Mouse (Mus musculus): ENCODE data around the gene Gm38431.
A peak's percentile ranks its signal among the peaks of the same experiment; 100 is the strongest.
"Not testable (repeated sequence)": the region's sequence is repeated elsewhere in the genome, so short reads cannot be mapped to it uniquely, and the experiment has no call there.

Gm38431 gene

DNA sequence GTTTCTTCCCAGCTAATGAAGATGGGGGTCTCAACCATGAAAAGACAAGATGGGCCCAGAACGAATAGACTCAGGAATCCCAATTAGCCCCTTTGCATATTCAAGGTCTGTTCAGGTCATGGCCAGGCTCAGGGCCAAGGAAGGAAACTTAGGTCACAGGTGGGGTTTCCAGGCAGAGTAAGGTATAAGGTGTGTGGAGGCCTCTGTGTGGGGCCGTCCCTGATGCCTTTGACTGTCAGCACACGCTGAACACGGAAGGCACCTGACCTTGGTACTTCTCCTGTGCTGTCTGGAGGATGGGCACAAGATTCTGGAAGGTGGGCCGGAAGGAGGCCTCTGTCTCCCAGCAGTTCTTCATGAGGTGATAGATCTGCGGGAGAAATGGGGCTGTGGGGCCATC, 13.0 kb upstream of the Gm38431 start:
- DNase-seq = no peak

DNA sequence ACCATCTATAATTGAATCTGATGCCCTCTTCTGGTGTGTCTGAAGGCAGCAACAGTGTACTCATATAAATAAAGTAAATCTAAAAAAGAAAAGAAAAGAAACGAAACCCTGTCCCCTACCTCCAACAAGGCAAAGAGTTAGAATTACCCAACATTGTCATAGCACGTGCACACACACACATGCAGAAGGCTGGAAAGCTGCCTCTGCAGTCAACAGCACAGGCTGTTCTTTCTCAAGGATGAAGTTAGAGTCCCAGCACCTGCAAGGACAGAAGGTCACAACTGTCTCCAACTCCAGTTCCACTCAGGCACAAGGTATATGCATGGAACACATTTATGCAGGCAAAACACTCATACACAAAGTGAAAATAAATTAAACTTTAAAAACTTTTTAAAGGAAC, 10.3 kb upstream of the Gm38431 start:
- no peak for DNase-seq

DNA sequence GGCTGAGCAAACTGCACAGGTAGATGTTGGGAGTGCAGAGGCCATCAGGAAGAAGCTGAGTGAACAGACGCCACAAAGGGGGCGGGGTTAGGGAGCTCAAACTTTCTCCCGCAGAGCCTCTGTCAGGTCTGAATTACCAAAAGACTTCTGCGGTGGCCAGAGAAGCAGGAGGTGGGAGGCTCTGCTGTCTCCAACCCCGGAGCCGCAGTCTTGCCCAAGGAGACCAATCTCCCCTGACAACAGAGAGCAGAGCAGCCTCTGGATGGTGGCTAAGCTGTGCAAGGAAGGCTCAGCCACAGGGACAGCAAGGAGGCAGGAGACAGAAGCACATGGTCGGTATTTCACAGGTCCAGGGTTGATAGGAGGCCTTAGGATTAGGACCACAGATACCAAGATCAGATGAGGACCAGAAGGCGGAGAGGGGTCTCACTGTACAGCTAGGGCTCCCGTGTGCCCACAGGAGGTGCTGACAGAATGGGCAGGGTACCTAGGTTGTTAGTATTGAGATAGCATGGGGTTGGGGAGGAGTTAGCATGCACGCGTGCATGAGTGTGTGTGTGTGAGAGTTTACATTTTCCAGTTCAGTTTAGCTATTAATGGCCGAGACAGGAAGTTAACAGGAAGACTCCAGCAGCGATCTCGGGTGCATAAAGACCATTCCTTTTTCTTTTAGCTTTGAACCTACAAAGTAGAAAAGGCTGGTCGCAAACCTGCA, 8.8 kb upstream of the Gm38431 start:
- no peak for DNase-seq

DNA sequence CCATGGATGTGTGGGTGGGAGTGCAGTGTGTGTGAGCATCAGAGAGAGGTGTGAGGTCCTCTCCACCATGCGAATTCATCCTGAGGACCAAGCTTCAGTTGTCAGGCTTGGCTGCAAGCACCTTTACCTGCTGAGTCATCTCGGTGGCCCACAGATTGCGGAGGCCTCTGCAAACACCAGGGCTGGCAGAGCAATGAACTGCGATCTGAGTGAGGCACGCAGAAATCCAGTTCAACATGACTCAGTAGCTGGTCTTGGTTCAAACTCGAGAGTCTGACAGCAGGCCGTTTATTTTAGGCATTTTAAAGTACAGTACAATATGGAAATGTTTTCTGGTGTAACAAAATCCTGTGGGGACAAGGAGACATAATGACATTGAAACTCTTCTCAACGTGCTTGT, 6.0 kb upstream of the Gm38431 start:
- DNase-seq = no peak

DNA sequence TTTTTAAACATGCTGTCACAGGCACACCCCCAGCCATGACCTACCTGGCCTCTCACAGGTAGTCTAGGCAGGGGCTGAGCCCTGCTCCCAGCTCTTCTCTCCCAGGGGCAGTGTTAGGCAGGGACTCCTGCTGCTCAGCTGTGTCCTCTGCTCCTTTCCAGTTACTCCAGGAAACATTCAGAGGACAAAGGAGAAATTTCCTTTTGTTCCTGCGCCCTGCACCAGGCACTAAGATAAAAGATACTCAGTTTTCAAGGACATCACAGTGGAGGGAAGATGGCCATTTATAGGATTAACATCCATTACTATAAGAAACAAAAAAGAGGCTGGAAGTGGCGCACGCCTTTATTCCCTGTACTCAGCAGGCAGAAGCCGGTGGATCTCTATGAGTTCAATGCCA, 4.2 kb upstream of the Gm38431 start:
- no peak for DNase-seq

DNA sequence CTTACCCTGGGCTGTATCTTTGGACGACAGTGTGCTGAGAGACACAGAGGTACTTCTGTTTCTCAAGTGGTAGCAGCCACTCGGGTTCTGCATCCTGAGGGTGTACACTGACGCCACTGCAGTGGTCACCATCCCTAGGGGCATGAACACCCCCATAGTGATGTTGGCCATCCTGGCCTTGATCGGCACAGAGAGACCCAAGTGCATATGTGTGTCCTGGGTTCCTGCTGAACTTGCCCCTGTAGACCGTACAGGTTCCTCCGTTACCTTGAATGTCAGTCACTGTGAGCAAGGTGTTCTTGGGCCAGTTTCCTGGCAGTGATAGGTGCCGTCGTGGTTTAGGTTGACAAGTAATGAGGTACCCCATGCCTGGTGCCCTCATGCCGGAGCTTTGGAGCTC, 1.6 kb upstream of the Gm38431 start:
- no peak for DNase-seq

DNA sequence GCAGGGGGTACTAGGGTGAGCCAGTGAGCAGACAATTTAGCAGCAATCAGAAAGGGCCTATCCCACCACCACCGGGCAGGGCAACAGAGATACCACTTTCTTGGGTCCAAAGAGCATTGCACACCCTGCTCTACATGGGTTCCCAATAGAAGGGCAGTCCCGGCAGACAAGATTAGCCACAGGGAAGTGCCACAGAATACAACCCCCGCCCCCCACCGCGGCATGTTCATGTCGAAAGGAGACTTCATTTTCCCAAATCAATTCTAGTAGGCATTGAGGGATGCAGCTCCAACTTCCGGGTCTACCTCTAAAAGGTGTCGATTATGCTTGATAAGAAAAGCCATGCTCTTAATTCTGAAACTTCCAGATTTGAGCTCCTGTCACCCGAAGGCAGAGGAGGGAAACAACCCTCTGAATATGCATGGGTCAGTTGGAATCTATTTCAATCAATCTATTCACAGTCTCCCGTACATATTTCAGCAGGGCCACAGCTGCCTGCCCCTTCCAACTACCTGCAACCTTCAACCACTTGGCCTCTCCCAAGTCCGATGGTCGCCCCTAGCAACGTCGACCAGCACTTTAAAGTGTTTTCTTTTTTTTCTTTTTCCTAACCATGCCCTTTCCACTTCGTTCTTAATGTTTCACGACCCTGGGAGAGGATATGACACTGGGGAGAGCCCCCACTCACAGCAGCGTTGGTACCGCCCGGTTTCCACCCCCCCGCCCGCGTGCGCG, 658 bp downstream of the Gm38431 start:
- no peak for DNase-seq

DNA sequence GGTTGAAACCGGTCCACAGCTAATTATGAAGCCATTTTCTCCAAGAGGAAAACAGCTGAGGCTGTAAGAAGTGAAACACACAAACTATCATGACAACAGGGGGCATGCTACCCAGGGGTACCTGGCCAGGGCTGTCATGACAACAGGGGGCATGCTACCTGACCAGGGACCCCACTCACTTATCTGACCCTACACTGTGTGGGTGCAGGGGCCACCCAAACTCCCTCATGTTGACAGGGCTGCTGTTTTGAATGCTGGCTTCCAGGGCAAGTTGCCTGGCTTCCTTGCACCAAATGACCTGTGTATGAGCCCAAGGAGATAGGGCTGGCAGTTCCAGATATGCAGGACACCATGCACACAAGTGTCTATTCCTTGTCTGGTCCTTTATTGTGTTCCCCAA, 1.3 kb downstream of the Gm38431 start:
- no peak for DNase-seq

DNA sequence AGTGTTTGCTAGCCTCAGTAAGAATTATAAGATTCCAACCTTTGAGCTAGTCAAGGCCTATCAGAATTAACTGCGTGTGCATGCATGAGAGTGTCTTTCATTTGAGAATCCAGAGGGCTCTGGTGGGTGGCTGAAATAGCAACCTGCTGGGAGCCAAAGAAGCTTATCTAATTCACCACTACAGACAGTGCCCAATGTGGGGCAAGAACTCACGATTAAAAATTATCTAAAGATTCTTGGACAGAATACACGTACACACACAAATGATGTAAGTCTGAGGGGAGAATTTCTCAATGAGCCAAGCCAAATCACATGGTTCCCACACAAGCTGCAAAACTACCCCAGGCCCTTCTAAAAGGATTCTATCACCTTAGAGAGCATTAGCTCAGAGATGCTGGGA, 8.5 kb downstream of the Gm38431 start:
- DNase-seq = no peak

DNA sequence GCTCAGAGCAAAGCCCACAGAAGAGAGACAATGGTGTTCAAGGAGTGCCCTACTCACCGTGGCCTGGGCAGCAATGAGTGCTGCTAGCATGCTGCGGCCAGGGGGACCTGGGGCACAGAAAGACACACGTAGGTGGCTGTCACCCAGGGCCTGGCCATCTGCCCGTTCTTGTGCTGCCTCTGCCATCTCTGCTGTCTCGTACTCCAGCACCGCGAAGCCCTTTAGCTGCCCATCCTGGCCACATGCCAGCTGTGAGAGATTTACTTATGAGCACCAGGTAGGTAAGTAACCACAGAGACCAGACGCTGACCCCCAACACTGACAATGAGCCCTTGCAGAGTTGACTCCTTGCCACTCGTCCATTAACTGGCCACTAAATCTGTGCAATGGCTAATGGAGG, 10.7 kb downstream of the Gm38431 start:
- DNase-seq = no peak

DNA sequence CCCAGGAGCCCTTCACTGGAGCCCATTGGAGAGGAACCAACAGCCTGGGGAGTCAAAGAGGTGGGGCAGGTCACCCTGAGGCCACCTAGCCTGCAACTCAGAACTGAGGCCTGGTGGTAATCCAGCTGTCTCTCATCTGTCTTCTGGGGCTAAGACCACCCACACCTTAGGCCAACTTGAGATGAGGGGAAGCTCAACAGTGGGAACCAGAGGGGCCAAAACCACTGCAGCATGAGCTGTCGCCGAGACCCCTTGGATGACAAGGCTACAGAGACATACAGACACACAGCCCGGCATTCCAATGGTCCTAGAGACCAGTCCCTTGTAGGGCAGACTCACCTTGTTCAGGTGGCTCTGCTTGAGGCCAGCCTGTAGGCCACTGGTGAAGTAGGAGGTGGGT, 16.2 kb downstream of the Gm38431 start:
- no peak for DNase-seq

DNA sequence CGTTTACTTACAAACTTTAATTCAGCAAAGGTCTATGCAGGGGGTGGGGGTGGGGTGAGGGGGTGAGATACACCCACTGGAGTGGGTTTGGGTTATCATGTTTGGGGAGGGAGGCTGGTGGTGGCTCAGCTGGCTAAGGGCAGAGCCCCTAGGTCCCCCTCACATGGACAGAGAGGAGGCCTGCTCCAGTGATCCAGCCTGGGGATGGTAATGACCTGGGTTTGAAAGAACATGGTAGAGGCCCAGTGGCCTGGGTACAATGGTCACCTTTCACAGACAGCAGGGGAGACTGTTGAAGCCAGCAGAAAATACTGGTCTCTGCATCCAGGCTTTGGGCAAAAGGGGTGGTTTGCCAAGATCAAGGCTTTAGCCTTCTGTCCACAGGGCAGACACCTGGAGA, 17.6 kb downstream of the Gm38431 start:
- DNase-seq = no peak

DNA sequence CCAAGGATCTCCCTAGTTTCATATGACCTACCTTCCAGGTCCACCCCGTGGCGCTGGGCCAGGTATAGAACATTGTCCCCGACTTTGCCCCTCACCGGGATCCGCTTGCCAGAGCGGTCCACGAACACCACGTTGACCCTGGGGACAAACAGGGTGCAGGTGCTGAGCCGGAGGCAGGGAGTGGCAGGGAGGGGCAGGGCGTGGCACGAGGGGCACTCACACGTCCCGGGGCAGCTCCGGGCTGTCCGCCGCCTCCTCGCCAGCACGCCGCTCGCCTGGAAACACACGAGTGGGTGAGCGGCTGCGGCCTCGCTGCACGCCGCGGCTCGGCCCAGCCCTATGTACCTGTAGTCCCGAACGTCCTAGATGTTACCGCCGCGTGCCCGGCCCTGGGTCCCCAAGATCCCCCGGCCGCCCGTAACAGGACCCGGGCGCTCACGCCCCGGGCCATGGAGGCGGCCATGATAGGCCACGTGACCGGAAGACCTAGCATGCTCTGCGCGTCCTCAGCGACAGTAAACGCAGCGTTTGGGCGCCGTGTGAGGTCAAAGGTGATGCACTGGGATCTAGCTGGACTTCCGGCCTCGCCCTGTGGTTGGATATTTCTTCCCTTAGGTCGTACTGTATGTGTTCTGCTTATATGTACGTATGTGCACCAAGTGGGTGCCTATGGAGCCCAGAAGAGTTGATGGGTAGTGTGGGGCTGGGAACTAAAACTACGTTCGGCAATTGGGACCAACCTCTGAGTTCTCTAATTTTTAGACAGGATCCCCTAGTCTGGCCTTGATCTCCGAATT, 18.6 kb downstream of the Gm38431 start, which contains the start of the genes Gm49373 and Fdx1l:
TSS of gene Gm49373 (minus strand) at position 53 of the 797 bp plus-strand sequence.
TSS of gene Fdx1l (minus strand) at position 571 of the 797 bp plus-strand sequence.
- peak; percentile 84 to 85 for DNase-seq

DNA sequence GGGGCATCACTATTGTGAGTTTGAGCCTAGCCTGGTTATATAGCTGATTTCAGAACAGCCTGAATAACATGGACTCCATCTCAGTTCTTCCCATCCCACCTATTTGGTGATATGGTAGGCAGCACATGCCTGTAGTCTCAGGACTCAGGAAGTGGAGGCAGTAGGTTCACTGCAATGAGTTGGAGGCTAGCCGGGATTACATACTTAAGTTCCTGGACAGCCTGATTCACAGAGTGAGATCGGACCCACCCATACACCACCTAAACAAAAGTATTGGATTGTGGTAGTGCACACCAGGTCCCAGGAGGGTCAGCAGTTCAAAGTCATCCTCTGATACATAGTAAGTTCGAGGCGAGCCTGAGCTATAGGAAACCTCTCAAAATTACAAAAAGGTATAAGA, 19.2 kb downstream of the Gm38431 start:
- peak in 1 of 2 experiments; percentile 7 for DNase-seq

DNA sequence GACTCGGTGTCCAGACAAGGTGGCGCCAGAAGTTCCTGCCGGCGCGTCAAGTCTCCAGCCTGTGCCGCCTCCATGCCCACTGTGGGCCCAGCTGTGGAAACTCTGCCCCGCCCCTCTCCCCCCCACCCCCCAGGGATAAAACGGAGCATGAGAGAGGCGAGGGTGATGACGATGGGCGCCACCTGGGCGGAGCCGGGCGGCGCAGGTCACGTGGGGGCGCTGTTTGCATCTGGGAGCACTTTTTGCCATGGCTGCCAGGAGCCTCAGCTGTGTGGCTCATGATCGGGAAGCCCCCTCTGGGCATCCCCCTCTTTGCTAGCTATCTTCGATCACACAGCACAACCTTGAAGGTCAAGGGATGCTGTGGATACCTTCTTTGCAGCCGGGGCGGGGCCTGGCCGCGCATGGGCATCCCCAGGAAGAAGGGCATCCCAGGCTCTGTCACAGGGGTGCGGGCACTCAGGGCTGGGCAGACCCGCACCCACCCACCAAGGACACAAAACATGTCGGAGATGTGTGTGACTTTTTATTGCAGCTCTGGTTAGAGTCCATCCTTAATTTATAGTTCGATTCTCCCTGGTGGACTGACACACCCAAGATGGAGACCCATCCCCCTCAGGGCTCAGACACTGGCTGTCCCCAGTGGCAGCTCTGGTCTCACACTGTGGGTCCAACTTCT, 24.7 kb downstream of the Gm38431 start, which contains the start of gene Zglp1:
TSS of gene Zglp1 (minus strand) at position 88 of the 679 bp plus-strand sequence.
- DNase-seq = no peak

DNA sequence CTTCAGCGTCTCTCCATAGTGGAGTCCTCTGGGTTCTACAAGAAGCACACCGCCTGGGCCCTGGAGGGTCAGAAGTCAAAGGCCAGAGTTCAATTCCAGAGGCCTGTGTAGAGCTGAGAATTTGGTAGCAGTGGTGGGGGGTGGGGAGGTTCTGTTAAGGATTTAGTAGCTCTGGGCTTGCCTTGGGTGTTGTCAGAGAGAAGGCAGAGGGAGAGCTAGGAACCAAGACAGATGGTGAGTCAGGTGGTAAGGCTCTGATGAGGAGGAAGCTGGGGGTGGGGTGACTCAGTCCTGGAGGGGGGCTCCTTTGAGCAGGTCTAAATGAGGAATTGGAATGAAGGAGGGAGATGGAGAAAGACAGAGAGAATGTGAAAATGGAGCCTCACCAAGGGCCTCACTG, 28.9 kb downstream of the Gm38431 start:
- DNase-seq = no peak

DNA sequence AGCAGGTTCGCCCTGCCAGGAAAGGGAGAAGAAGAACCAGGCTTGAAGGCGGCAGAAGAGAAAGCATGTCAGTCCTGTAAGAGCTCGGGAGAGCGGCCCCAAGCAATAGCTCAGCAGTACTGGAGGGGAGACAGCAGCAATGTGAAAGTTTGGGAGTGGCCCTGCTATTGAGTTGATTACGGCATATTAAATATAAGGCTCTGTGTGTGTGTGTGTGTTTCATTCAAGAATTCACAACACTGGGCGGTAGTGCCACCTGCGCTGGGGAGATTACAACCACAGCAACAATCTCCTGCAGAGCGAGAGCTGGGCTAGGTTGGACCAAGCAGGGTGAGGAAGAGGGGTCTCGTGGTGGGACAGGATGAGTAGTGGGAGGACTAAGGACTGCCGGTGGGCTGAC, 40.2 kb downstream of the Gm38431 start:
- no peak for DNase-seq

DNA sequence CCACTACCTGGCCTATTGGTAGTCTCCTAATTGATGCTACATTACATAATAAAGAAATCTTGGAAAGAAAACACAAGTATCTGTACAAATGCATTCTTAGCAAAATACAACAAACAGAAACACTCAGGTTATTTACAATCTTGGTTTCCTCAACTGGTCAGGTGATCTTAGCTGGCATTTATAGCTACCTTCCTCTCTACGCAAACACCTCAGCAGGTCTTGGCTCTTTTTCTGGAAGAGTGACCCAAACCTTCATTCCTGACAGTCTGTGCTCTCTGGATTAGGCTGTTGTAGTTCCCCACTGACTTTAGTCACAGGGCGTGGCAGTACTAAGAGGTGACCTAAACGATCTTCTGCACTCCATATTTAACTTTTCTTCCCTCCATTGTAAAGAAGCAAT, 46.6 kb downstream of the Gm38431 start:
- DNase-seq = no peak

DNA sequence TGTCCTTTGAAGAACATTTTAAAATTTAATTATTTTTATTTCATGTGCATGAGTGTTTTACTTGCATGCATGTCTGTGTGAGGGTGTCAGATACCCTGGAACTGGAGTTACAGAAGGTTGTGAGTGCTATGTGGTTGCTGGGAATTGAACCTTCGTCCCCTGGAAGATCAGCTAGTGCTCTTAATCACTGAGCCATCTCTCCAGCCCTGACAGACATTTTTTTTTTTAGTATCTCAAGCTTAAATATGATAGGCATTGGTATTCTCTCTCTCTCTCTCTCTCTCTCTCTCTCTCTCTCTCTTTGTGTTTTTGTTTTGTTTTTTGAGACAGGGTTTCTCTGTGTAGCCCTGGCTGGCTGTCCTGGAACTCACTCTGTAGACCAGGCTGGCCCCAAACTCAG, 47.0 kb downstream of the Gm38431 start:
- not testable (repeated sequence) for DNase-seq

DNA sequence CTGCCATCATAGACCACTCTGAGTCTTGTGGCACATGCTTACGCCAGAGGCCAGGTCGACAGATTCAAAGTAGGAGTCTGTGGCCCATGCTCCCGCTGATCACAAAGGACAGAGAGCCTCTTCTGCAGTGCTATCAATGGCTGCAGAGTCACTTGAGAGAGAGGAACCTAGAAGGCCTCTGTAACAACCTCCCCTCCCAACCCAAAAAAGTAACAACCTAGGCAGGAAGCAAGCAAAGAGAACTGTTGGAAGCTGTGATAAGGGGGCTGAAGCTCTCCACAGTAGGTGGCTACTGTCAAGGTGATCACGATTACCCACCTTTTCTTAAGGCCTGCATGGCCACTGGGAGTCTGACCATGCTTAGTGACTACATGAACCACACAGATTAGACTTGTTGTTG, 48.2 kb downstream of the Gm38431 start:
- no peak for DNase-seq

DNA sequence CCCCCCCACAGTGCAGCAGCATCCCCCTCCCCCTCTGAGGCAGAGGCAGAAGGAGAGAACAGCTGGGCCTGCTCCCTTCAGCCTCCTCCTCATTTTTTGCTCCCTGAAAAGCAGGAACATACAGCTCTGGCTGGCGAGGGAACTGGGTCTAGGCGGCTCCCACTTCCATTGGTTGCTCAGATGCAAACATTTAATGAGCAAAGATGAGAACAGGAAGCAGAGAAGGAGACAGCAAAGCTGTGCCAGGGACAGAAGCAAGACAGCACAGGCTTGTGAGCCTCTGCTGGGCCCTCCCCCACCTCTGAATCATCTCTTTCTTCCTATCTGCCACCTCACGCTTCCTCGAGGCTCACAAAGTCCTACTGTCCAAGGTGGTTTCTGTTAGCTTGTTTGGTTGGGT, 50.5 kb downstream of the Gm38431 start:
- no peak for DNase-seq

DNA sequence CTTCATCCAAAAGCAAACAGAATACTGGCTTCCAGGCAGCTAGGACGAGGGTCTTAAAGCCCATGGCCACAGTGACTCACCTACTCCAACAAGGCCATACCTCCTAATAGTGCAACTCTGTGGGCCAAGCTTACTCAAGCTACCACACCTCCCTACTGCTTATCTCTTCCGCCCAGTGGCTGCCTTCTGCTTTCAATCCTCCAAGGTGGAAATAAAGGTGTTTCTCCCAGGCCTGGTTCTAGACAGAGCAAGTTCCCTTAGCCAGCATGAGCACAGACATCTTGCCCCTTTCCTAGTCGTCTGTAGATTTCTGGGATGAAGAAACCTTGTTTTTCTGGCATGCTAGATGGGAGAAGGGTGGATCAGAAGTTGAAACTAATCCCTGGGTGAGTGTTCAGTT, 52.0 kb downstream of the Gm38431 start:
- no peak for DNase-seq

DNA sequence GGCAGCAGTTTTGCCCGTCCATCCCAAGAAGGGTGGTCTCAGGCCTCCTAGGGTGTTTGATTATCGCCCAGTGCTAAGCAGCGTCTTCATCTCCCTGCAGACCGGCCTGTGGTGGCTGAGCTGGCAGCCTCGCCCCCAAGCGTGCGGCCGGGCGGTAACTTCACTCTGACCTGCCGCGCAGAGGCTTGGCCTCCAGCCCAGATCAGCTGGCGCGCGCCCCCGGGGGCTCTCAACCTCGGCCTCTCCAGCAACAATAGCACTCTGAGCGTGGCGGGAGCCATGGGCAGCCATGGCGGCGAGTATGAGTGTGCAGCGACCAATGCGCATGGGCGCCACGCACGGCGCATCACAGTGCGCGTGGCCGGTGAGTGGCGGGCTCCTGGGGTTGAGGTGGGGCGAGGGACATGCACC, 54.3 kb downstream of the Gm38431 start:
- no peak for DNase-seq

Data from B cell, adult 2 months (primary cell).